Mouse (Mus musculus): ENCODE data around the gene Znrf4.

Znrf4 gene

DNA sequence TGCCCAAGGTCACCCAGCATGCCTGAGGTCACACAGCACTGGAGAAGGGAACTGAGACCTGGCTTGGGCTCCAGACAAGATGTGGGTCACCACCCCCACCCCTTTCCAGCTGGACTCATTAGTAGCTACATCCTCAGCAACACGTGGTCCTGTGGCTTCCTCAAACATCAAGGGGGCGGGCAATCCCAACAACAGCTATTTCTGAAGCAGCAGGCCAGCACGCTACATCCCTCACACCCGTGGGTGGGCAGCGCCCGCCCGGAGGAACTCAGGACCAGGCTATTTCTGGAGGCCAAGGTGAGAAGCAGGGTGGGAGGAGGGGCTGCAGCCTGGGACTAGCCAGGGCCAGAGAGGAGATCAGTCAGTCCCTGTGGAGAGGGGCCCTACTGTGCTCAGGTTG is 43.4 kb downstream of the Znrf4 start:
- in situ Hi-C loops (cut with MboI, MseI): no loop called here

GRCm38 (mm10) chr17:56468380-56468779 is 43.9 kb downstream of the Znrf4 start:
- in situ Hi-C loops (cut with MboI, MseI): no loop called here

GRCm38 (mm10) chr17:56467456-56467884 is 44.8 kb downstream of the Znrf4 start:
- in situ Hi-C loops (cut with MboI, MseI): no loop called here

- in situ Hi-C loops (cut with MboI, MseI): no loop called here
Measured at GRCm38 (mm10) chr17:56466747-56467146, 45.5 kb downstream of the Znrf4 start.

- in situ Hi-C loops (cut with MboI, MseI): no loop called here
Measured at GRCm38 (mm10) chr17:56464817-56465216, 47.4 kb downstream of the Znrf4 start.

DNA sequence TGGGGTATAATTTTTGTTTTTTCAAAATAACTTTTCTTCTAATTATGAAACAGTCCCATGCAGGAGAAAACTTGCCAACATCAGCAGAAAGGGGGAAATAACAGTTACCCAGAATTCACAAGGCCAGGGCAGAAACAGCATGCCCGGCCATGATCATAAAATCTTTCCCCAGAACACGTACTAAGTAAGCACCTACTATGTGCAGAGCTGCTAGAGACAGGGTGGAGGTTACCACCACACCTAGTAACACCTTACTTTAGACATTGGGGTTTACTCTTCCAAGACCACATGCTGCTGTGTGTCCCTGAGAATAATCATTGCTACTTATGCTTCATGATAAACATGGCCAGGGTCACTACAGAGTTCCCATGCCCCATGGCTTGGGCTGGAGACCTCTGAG is 47.9 kb downstream of the Znrf4 start:
- in situ Hi-C loops (cut with MboI, MseI): no loop called here

DNA sequence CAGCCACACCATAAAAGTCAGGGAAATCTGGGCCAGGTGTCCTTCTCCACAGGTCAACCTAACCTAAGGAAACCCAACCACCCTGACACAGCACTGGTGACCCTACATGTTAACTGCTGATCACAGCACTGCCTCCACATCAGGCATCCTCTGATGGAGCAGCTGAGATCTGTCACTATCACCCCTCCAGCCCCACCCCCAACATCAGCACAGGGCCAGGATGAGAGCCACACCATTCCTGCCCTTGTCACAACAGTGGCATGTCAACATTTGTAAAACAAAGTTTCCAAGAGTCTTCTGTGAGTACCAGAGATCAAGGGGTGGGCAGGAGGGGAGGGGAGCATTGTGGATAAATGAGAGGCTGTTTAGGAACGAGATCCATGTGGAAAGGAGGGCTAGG is 48.7 kb downstream of the Znrf4 start:
- in situ Hi-C loops (cut with MboI, MseI): no loop called here

GRCm38 (mm10) chr17:56462835-56463455 is 49.3 kb downstream of the Znrf4 start:
- in situ Hi-C loops (cut with MboI, MseI): no loop called here

DNA sequence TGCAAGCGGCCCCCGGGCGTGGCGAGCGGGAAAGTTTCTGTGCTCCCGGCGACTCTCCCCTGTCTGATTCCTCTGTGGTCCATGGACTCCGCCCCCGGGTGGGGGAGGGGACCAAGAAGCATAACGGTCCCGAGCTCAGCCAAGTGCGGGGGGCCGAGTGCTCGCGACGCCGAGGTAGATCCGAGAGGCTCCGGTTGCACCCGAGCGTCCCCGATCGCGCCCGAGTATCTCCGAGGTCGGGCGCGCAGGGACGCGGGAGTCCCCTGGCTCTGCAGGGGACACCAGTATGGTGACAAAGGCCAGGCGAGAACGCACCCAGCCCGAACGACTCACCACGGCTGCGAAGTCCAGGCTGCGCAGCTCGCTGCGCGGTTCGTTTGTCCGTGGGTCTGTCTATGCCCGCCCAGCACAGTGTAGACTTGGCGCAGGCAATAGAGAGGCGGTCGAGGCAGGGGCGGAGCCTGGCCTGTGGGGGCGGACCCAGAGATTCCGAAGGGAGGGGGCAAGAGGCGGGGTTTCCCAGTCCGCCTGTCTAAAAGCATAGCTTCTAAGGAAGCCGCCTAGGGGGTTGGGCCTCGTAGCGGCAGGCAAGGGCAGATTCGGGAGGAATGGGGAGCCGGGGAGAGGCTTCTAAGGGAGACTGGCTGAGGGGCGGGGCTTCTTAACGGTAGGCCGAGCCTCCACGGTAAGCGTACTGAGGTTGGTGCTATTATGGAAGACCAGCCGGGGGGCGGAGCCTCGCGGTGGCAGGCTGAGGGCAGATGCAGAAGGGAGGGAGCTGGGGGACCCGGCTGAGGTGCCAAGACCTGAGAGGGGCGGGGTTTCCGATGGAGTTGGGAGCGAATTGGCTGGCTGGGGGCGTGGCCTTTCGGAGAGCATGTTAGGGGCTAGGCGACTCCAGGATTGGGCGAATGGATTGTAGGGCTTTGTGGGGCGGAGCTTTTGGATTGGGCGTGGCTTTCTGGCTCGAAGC is 50.2 kb downstream of the Znrf4 start:
- in situ Hi-C loops (cut with MboI, MseI): no loop called here

All from T-helper 2 cell (primary cell).